Mouse (Mus musculus) stomach, postnatal 0 days (tissue): Measurements from ENCODE around the gene Prss35.

Source experiments
- CTCF ChIP-seq: IDR thresholded peaks from 2 replicates; pipeline ENCODE4 v1.5.1; 2016; ENCODE audit warnings: antibody characterized with exemption, low read depth, mild to moderate bottlenecking, moderate library complexity
- EP300 ChIP-seq: optimal IDR thresholded peaks from 2 replicates; pipeline ENCODE3; 2016; ENCODE audit warnings: antibody characterized with exemption

DNA sequence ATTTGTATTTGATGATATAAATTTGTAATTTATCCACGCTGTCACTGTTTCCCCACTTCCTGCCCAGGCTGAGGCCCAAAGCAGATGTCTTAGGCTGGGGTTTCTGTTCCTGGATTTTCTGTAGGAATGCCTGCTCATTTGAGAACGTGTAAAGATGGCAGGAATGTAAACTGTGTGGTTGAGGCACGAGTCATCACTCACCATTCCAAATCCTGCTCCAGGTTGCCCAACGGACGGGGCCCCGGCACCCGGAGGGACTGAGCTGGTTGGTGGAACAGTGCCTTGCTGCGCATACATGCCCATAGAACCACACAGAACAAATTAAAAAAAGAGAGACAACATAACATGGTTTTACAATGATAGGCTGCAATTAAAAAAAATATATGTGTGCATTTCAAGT lies 30.5 kb downstream of the Prss35 start:
- TF ChIP-seq CTCF (no peak), EP300 (no peak)
